Mouse (Mus musculus) embryonic facial prominence, embryonic 10.5 days (tissue): ENCODE measurements at regions not wholly inside any gene's neighbourhood (a gene's known extent, or its start where the extent isn't known, plus 50 kb on each side); places are given as distances from the start of the nearest gene placed in this dataset.
A peak's percentile ranks its signal among the peaks of the same experiment; 100 is the strongest.

Experiments
- DNase-seq: peaks from one replicate; pipeline ENCODE4 v3.0.0-alpha.2; 2017; ENCODE audit warnings: low spot score
- H3K27ac ChIP-seq: fragments of 300-500 bp; sonication (generic); replicated peaks from 2 replicates; pipeline ENCODE4 v1.5.1; 2016; ENCODE audit warnings: mild to moderate bottlenecking
- H3K27me3 ChIP-seq: fragments of 300-500 bp; sonication (generic); replicated peaks from 2 replicates; pipeline ENCODE4 v1.6.1; 2016; ENCODE audit warnings: low read depth, mild to moderate bottlenecking; ENCODE audit not compliant: poor library complexity, severe bottlenecking
- H3K36me3 ChIP-seq: fragments of 300-500 bp; sonication (generic); replicated peaks from 2 replicates; pipeline ENCODE4 v1.6.1; 2016; ENCODE audit warnings: mild to moderate bottlenecking, moderate library complexity
- H3K4me1 ChIP-seq: fragments of 300-500 bp; sonication (generic); 2 replicates; pipeline ENCODE4 v1.6.1; 2016
- H3K4me3 ChIP-seq: fragments of 300-500 bp; sonication (generic); 2 replicates; pipeline ENCODE4 v1.5.1; 2016; ENCODE audit warnings: mild to moderate bottlenecking, moderate library complexity
- H3K9me3 ChIP-seq: fragments of 300-500 bp; sonication (generic); 2 replicates; pipeline ENCODE4 v1.6.1; 2016; ENCODE audit warnings: mild to moderate bottlenecking
- WGBS: fragments of 180-500 bp; shearing (Covaris S2); methylation state at CpG from one replicate; pipeline ENCODE4 v1.1.7; 2016; 5-methylcytosine and 5-hydroxymethylcytosine counted together

GRCm38 (mm10) chr13:97570009-97570408 lies 190.4 kb downstream of the Gm10260 start:
- no peak for DNase-seq
- Histone ChIP-seq H3K9me3 (no peaks in the 10 kb centered on the region), H3K4me1 (peaks cover 32% of the 10 kb centered on the region), H3K27me3 (no peaks in the 10 kb centered on the region), H3K27ac (no peak overlapping the region), H3K4me3 (no peak overlapping the region), H3K36me3 (no peaks in the 10 kb centered on the region)
- 50% methylated on average over 1 of the region's 1 CpGs for WGBS

GRCm38 (mm10) chr13:97567632-97568031 lies 192.8 kb downstream of the Gm10260 start:
- Histone ChIP-seq H3K4me1 (peaks cover 14% of the 10 kb centered on the region; the same call in 1 of the 2 replicates), H3K27ac (no peak overlapping the region), H3K27me3 (no peaks in the 10 kb centered on the region), H3K9me3 (no peaks in the 10 kb centered on the region), H3K36me3 (no peaks in the 10 kb centered on the region), H3K4me3 (no peak overlapping the region)
- 82% methylated on average over 3 of the region's 3 CpGs for WGBS
- no peak for DNase-seq

- no peak for DNase-seq
- Histone ChIP-seq H3K27ac (no peak overlapping the region), H3K4me1 (peaks cover 10% of the 10 kb centered on the region; the same call in 1 of the 2 replicates), H3K4me3 (no peak overlapping the region), H3K27me3 (no peaks in the 10 kb centered on the region), H3K36me3 (no peaks in the 10 kb centered on the region), H3K9me3 (no peaks in the 10 kb centered on the region)
- 54% methylated on average over 7 of the region's 7 CpGs for WGBS
Observed at GRCm38 (mm10) chr13:97566071-97566470, 194.4 kb downstream of the Gm10260 start.

DNA sequence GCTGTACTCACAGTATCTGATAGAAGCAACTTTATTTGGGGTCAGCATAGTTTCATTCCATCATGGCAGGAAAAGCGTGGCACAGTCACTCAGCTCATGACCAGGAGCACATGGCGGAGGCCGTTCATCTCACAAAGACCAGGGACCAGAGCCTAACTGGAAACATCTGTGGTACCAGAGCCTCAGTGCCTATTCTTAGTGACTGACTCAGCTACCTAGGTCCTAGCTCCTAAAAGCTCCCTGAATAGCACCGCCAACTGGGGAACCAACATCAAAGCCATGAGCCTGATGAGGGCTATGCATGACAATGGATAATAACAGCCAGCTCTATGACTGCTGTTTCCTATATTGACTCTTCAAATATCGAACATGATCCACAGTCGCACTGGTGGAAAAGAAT lies 198.2 kb downstream of the Gm10260 start:
- no peak overlapping the region for H3K4me3 ChIP-seq
- DNase-seq: no peak
- no peak overlapping the region for H3K27ac ChIP-seq
- H3K36me3 ChIP-seq: no peaks in the 10 kb centered on the region
- H3K4me1 ChIP-seq: peaks cover 7% of the 10 kb centered on the region; the same call in 1 of the 2 replicates
- no peaks in the 10 kb centered on the region for H3K9me3 ChIP-seq
- no peaks in the 10 kb centered on the region for H3K27me3 ChIP-seq
- WGBS: 83% methylated on average over 6 of the region's 6 CpGs

DNA sequence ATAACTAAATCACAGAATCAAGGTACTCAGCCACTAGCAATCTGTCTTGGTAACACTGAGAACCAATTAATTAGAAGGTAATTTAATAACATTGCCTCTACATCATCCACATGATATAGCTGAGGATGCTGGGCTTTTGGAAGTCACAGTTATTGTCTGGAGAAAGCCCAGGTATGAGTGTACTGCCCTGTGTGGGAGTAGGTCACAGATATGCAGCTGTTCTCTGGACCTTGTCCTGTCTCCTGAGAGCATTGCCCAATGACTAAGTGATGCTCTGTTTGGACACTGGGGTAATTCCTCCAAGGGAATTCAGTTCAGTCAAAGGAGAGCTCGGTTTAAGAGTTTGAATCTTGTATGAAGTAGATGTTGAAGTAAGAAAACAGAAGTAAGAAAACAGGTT lies 199.6 kb downstream of the Gm10260 start:
- H3K36me3 ChIP-seq: no peaks in the 10 kb centered on the region
- no peaks in the 10 kb centered on the region for H3K9me3 ChIP-seq
- 70% methylated on average over 1 of the region's 1 CpGs for WGBS
- H3K4me1 ChIP-seq: 0 out of 2 replicates have a peak, but pooled peaks cover under 1% of the 10 kb centered on the region
- no peaks in the 10 kb centered on the region for H3K27me3 ChIP-seq
- no peak overlapping the region for H3K27ac ChIP-seq
- H3K4me3 ChIP-seq: no peak overlapping the region
- DNase-seq: no peak

DNA sequence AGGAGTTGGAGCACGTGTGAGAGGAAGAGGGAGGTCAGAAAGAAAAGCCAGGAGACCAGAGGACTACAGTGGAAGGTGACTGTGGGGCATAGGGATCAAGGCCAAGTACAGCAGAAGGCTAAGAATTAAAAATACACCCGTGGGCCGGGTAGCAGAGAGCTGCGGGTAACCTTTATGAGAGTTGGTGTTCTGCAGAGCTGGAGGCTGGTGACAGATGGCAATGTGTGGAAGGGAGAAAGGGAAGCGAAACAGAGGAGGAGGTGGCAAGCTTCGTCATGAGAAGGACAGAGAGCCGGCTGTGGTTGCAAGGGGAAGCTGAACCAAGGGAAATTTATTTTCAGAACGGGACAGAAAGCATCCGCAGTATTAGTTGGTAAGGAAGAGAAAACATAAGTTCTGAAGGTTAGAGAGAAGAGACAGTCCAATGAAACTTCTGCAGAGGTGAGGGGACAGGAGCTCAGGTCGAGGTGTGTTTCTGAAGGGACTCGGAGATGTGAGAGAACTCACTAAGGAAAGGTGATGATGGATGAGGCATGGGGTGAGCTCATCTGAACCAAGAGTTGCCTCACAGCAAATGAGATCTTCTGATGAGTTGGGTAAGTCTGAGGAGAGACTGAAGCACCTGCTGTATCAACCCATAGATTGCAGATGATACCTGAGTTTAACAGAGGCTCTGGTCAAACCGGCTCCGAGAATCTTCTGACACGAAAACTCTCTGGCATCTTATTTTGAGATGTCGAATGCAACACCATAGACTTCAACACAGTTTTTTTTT lies 200.6 kb downstream of the Gm10260 start:
- H3K9me3 ChIP-seq: no peaks in the 10 kb centered on the region
- no peaks in the 10 kb centered on the region for H3K4me1 ChIP-seq
- no peaks in the 10 kb centered on the region for H3K36me3 ChIP-seq
- DNase-seq: no peak
- WGBS: 92% methylated on average over 15 of the region's 15 CpGs
- no peaks in the 10 kb centered on the region for H3K27me3 ChIP-seq
- H3K27ac ChIP-seq: no peak overlapping the region
- no peak overlapping the region for H3K4me3 ChIP-seq

GRCm38 (mm10) chr13:97558884-97559283 lies 201.5 kb downstream of the Gm10260 start:
- H3K36me3 ChIP-seq: no peaks in the 10 kb centered on the region
- H3K27me3 ChIP-seq: no peaks in the 10 kb centered on the region
- no peaks in the 10 kb centered on the region for H3K4me1 ChIP-seq
- H3K9me3 ChIP-seq: no peaks in the 10 kb centered on the region
- 89% methylated on average over 3 of the region's 3 CpGs for WGBS
- no peak overlapping the region for H3K27ac ChIP-seq
- no peak for DNase-seq
- no peak overlapping the region for H3K4me3 ChIP-seq

DNA sequence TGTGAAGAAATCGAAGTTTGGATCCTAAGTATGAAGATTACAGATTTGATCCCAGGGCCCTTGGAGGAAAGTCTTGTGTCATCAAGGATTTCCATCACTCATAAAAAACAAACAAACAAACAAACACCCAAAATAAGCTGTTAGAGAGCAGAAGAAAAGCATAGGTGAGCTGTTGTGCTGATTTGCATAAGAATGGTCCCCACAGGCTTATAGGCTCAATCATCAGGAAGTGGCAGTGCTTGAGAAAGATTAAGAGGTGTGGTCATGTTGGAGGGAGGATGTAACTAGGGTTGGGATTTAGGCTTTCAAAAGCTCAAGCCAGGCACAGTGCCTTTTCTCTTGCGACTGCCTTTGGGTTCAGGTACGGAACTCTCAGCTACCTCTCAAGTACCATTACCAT lies 205.1 kb downstream of the Gm10260 start:
- Histone ChIP-seq H3K9me3 (no peaks in the 10 kb centered on the region), H3K27ac (no peak overlapping the region), H3K36me3 (no peaks in the 10 kb centered on the region), H3K4me3 (no peak overlapping the region), H3K27me3 (no peaks in the 10 kb centered on the region), H3K4me1 (0 out of 2 replicates have a peak, but pooled peaks cover 2% of the 10 kb centered on the region)
- DNase-seq: no peak
- 82% methylated on average over 3 of the region's 3 CpGs for WGBS

DNA sequence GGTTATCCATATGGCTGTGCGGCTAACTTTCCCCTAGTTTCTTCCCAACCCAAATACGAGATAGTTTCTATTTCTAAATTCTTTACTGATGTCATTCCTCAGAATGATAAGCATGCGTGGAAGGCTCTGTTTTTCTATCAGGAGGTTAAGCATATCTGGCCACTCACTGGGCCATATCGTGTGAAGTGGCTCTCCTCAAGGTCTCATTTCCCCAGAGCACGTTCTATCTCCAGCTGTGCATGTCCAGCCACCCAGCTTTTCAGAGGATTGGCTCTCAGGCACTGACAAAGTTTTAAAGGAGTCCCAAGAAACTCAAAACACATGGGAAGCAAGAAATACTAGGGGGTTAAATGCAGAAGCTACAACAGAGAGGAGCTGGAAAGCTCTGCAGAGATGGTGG lies 205.8 kb downstream of the Gm10260 start:
- DNase-seq: no peak
- 51% methylated on average over 5 of the region's 5 CpGs for WGBS
- no peak overlapping the region for H3K27ac ChIP-seq
- no peaks in the 10 kb centered on the region for H3K27me3 ChIP-seq
- no peaks in the 10 kb centered on the region for H3K36me3 ChIP-seq
- 0 out of 2 replicates have a peak, but pooled peaks cover 2% of the 10 kb centered on the region for H3K4me1 ChIP-seq
- no peak overlapping the region for H3K4me3 ChIP-seq
- H3K9me3 ChIP-seq: no peaks in the 10 kb centered on the region

DNA sequence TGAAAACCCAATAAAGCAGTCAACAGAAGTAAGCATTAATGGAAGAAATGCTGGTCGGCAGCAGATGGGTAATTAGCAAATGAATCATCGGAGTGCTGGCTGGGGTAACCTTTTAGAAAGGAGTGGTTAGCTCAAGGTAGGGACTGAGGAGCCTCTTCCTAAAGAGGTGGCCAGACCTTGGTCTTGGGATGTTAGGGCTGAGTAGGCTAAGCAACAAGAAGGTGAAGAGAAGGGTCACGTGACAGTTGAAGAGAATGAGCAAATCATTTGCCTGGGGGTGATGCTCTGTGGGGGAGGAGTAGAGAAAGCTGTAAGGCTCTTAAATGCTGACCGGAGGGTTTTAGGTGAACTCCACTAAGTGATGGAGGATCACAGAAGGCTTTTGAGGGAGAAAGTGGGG lies 208.2 kb downstream of the Gm10260 start:
- Histone ChIP-seq H3K4me3 (no peak overlapping the region), H3K4me1 (peaks cover 24% of the 10 kb centered on the region), H3K27ac (no peak overlapping the region), H3K27me3 (no peaks in the 10 kb centered on the region), H3K9me3 (no peaks in the 10 kb centered on the region), H3K36me3 (no peaks in the 10 kb centered on the region)
- no peak for DNase-seq
- WGBS: 70% methylated on average over 4 of the region's 4 CpGs

DNA sequence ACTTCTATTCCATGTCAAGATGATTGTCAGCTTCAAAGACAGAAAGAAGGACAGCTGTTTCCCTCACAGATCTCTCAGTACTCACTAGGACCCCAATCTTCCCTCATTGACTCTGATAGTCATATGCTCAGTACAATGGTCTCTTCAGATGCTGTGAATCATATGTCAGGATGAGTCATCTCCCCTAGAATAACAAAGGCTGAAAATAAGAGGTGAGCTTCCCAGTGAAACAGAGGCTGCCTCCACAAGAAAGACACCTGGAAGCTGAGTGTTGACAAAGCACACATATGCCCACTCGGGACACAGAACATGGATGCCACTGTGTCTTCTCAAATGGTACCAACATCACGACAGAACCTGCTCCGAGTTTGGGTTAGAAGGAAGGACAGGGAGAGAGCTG lies 209.6 kb downstream of the Gm10260 start:
- WGBS: 92% methylated on average over 3 of the region's 3 CpGs
- DNase-seq: no peak
- no peaks in the 10 kb centered on the region for H3K9me3 ChIP-seq
- peaks cover 30% of the 10 kb centered on the region for H3K4me1 ChIP-seq
- no peak overlapping the region for H3K4me3 ChIP-seq
- H3K36me3 ChIP-seq: no peaks in the 10 kb centered on the region
- no peaks in the 10 kb centered on the region for H3K27me3 ChIP-seq
- H3K27ac ChIP-seq: no peak overlapping the region

GRCm38 (mm10) chr13:97550172-97550571 lies 210.3 kb downstream of the Gm10260 start:
- no peak for DNase-seq
- H3K4me1 ChIP-seq: peaks cover 30% of the 10 kb centered on the region
- 88% methylated on average over 5 of the region's 5 CpGs for WGBS

GRCm38 (mm10) chr13:97549384-97549783 lies 211.0 kb downstream of the Gm10260 start:
- Histone ChIP-seq H3K9me3 (no peaks in the 10 kb centered on the region), H3K27me3 (no peaks in the 10 kb centered on the region), H3K36me3 (no peaks in the 10 kb centered on the region), H3K4me3 (no peak overlapping the region), H3K4me1 (peaks cover 30% of the 10 kb centered on the region), H3K27ac (peak overlapping the region; percentile 76; the same call in 1 of the 2 replicates)
- WGBS: 96% methylated on average over 6 of the region's 6 CpGs
- no peak for DNase-seq

More at GRCm38 (mm10) chr13:97550172-97550571, 210.3 kb downstream of the Gm10260 start:
- H3K27ac ChIP-seq: no peak overlapping the region
- H3K4me3 ChIP-seq: no peak overlapping the region
- H3K36me3 ChIP-seq: no peaks in the 10 kb centered on the region
- H3K27me3 ChIP-seq: no peaks in the 10 kb centered on the region
- no peaks in the 10 kb centered on the region for H3K9me3 ChIP-seq
